Mouse (Mus musculus) limb, embryonic 15.5 days (tissue): ENCODE measurements around the gene Pitpnc1. TPM values are rescaled to one million over a fixed set of nuclear protein-coding genes. Genes with fewer than 3 reads are reported as not detected.

Experiments used
- ATAC-seq: fragments of 200-750 bp; cut with Nextera tagmentation; 2 replicates; pipeline ENCODE4 v1.8.0; 2017; ENCODE audit warnings: low read depth, moderate TSS enrichment; ENCODE audit not compliant: insufficient number of reproducible peaks, low FRiP score, low TSS enrichment
- H3K27ac ChIP-seq: fragments of 300-500 bp; sonication (generic); 2 replicates; pipeline ENCODE4 v1.5.1; 2015; ENCODE audit warnings: moderate library complexity, mild to moderate bottlenecking, inconsistent platforms
- H3K27me3 ChIP-seq: fragments of 300-500 bp; sonication (generic); 2 replicates; pipeline ENCODE4 v1.6.1; 2015; ENCODE audit warnings: inconsistent platforms
- H3K36me3 ChIP-seq: fragments of 300-500 bp; sonication (generic); 2 replicates; pipeline ENCODE4 v1.6.1; 2015; ENCODE audit warnings: inconsistent platforms
- H3K4me1 ChIP-seq: fragments of 300-500 bp; sonication (generic); 2 replicates; pipeline ENCODE4 v1.6.1; 2015; ENCODE audit warnings: inconsistent platforms
- H3K4me2 ChIP-seq: fragments of 300-500 bp; sonication (generic); 2 replicates; pipeline ENCODE4 v1.6.1; 2015; ENCODE audit warnings: mild to moderate bottlenecking, inconsistent platforms
- H3K4me3 ChIP-seq: fragments of 300-500 bp; sonication (generic); 2 replicates; pipeline ENCODE4 v1.5.1; 2015; ENCODE audit warnings: mild to moderate bottlenecking, inconsistent platforms
- H3K9ac ChIP-seq: fragments of 300-500 bp; sonication (generic); 2 replicates; pipeline ENCODE4 v1.6.1; 2015; ENCODE audit warnings: inconsistent platforms
- H3K9me3 ChIP-seq: fragments of 300-500 bp; sonication (generic); 2 replicates; pipeline ENCODE4 v1.6.1; 2016; ENCODE audit warnings: inconsistent platforms
- WGBS: fragments of 180-500 bp; shearing (Covaris S2); methylation state at CpG from one replicate; pipeline ENCODE4 v1.1.7; 2015; 5-methylcytosine and 5-hydroxymethylcytosine counted together
- polyA plus RNA-seq: library from polyadenylated mRNA; unstranded; fragments of >200 nt; fragmentation: Nextera tagmentation; extraction: Ambion mirVana; gene quantifications from 2 replicates; pipeline ENCODE4 v1.2.1, GENCODE M21; 2015

The Pitpnc1 gene
- polyA plus RNA-seq, 1 experiment from 2014 or later = 25.2 TPM

- H3K36me3 ChIP-seq = peaks cover 5% of the 10 kb centered on the region; the same call in 1 of the 2 replicates
- 1% methylated on average over 10 of the region's 10 CpGs for WGBS
- peaks cover 13% of the 10 kb centered on the region for H3K4me1 ChIP-seq
- no peaks in the 10 kb centered on the region for H3K27me3 ChIP-seq
- peak overlapping the region; percentile 67 for H3K4me2 ChIP-seq
- H3K27ac ChIP-seq = peak overlapping the region; percentile 83
- H3K9me3 ChIP-seq = no peaks in the 10 kb centered on the region
- ATAC-seq = no peak
- peak overlapping the region; percentile 96 for H3K4me3 ChIP-seq
- H3K9ac ChIP-seq = peak overlapping the region; percentile 95
Measured at GRCm38 (mm10) chr11:107479862-107480203, 9.3 kb upstream of the Pitpnc1 start.

- H3K4me2 ChIP-seq = peak within 1 kb of the TSS; percentile 67
- H3K27ac ChIP-seq = peak within 1 kb of the TSS; percentile 83
- peak within 1 kb of the TSS; percentile 96 for H3K4me3 ChIP-seq
- H3K9ac ChIP-seq = peak within 1 kb of the TSS; percentile 95
- peak; percentile 98 for ATAC-seq
- peaks cover under 1% of the 10 kb centered on the region; the same call in 1 of the 2 replicates for H3K36me3 ChIP-seq
- WGBS = under 1% methylated on average over 51 of the region's 51 CpGs
- no peaks in the 10 kb centered on the region for H3K27me3 ChIP-seq
- peaks cover 13% of the 10 kb centered on the region for H3K4me1 ChIP-seq
- no peaks in the 10 kb centered on the region for H3K9me3 ChIP-seq
Measured at GRCm38 (mm10) chr11:107479053-107479861, 8.8 kb upstream of the Pitpnc1 start, which contains the start of gene Psmd12. TSS of gene Psmd12 (plus strand) at chr11:107479484.

DNA sequence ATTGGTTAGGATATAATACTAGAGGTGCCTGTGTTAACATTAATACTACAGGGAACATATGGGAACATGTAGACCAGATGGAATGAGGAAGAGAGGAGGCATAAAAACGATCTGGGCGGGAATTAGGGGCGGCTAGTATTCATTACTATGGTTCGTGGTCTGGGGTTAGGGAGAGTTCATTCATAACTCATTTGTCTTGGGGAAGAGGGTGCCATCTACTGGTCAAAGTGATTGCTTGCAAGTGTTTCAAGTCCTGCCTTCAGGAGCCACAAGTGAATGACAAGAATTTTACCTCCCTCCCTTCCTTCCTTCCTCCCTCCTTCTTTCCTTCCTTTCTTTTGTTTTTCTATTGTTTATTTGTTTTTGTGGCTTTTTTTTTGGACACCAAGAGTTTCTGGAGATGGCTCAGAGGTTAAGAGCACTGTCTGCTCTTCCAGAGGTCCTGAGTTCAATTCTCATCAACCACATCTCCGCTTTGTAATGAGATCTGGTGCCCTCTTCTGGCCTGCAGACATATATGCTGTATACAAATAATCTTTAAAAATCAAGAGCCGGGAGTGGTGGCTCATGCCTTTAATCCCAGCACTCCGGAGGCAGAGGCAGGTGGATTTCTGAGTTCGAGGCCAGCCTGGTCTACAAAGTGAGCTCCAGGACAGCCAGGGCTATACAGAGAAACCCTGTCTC is 2.8 kb upstream of the Pitpnc1 start:
- Histone ChIP-seq H3K4me2 (no peak overlapping the region), H3K9me3 (no peaks in the 10 kb centered on the region), H3K4me3 (no peak overlapping the region), H3K9ac (no peak overlapping the region), H3K4me1 (peaks cover 16% of the 10 kb centered on the region), H3K27me3 (no peaks in the 10 kb centered on the region), H3K27ac (no peak overlapping the region), H3K36me3 (no peaks in the 10 kb centered on the region)
- WGBS = 25% methylated on average over 8 of the region's 8 CpGs
- no peak for ATAC-seq

DNA sequence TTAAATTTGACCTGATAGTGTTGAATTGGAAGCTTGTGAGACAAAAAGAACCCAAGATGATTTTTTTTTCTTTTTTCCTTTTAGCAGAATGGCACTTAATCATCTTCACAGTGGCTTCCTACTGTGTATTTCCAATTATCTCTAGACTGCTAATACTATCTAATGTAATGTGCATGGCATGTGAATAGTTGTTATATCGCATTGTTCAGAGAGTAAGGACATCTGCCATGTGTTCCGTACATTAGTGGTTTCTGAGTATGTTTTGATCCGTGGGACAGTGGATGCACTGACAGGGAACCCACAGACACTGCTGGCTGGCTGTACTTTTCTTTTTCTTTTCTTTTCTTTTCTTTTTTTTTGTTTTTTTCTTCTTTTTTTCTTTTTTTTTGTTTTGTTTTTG is 1.8 kb upstream of the Pitpnc1 start:
- H3K36me3 ChIP-seq = no peaks in the 10 kb centered on the region
- H3K4me2 ChIP-seq = no peak overlapping the region
- H3K4me1 ChIP-seq = peaks cover 21% of the 10 kb centered on the region
- H3K4me3 ChIP-seq = no peak overlapping the region
- WGBS = 73% methylated on average over 3 of the region's 3 CpGs
- H3K9me3 ChIP-seq = no peaks in the 10 kb centered on the region
- H3K27ac ChIP-seq = no peak overlapping the region
- H3K9ac ChIP-seq = no peak overlapping the region
- no peaks in the 10 kb centered on the region for H3K27me3 ChIP-seq
- ATAC-seq = no peak

- WGBS = 2% methylated on average over 11 of the region's 11 CpGs
- peaks cover 27% of the 10 kb centered on the region for H3K4me1 ChIP-seq
- no peaks in the 10 kb centered on the region for H3K36me3 ChIP-seq
Measured at GRCm38 (mm10) chr11:107471071-107471720, 697 bp upstream of the Pitpnc1 start.

GRCm38 (mm10) chr11:107469523-107470371 is 752 bp downstream of the Pitpnc1 start:
- WGBS = under 1% methylated on average over 59 of the region's 59 CpGs
- peak; percentile 16; the same call in 1 of the 2 replicates for ATAC-seq
- Histone ChIP-seq H3K9me3 (no peaks in the 10 kb centered on the region), H3K4me1 (peaks cover 27% of the 10 kb centered on the region), H3K4me3 (peak overlapping the region; percentile 82), H3K27me3 (no peaks in the 10 kb centered on the region), H3K27ac (peak overlapping the region; percentile 96), H3K36me3 (no peaks in the 10 kb centered on the region), H3K4me2 (peak overlapping the region; percentile 78), H3K9ac (peak overlapping the region; percentile 87)

More at GRCm38 (mm10) chr11:107471071-107471720, 697 bp upstream of the Pitpnc1 start:
- Histone ChIP-seq H3K4me2 (peak overlapping the region; percentile 78), H3K27ac (peak overlapping the region; percentile 96), H3K27me3 (no peaks in the 10 kb centered on the region), H3K4me3 (peak overlapping the region; percentile 82), H3K9me3 (no peaks in the 10 kb centered on the region), H3K9ac (peak overlapping the region; percentile 87; the same call in 1 of the 2 replicates)
- no peak for ATAC-seq

GRCm38 (mm10) chr11:107469031-107469522 is 1.4 kb downstream of the Pitpnc1 start:
- Histone ChIP-seq H3K27me3 (no peaks in the 10 kb centered on the region), H3K9ac (peak overlapping the region; percentile 87), H3K36me3 (no peaks in the 10 kb centered on the region), H3K9me3 (no peaks in the 10 kb centered on the region), H3K4me1 (peaks cover 27% of the 10 kb centered on the region), H3K27ac (peak overlapping the region; percentile 96), H3K4me2 (peak overlapping the region; percentile 78), H3K4me3 (peak overlapping the region; percentile 82)
- under 1% methylated on average over 37 of the region's 38 CpGs for WGBS
- ATAC-seq = peak; percentile 78

- H3K27ac ChIP-seq = peak overlapping the region; percentile 96
- peak overlapping the region; percentile 87; the same call in 1 of the 2 replicates for H3K9ac ChIP-seq
- no peaks in the 10 kb centered on the region for H3K9me3 ChIP-seq
- H3K36me3 ChIP-seq = no peaks in the 10 kb centered on the region
- H3K4me1 ChIP-seq = peaks cover 27% of the 10 kb centered on the region
- H3K4me3 ChIP-seq = peak overlapping the region; percentile 82
- H3K4me2 ChIP-seq = peak overlapping the region; percentile 78
- no peaks in the 10 kb centered on the region for H3K27me3 ChIP-seq
- 21% methylated on average over 16 of the region's 16 CpGs for WGBS
- no peak for ATAC-seq
Measured at GRCm38 (mm10) chr11:107468252-107469030, 2.1 kb downstream of the Pitpnc1 start.

GRCm38 (mm10) chr11:107466611-107467391 is 3.7 kb downstream of the Pitpnc1 start:
- ATAC-seq = no peak
- Histone ChIP-seq H3K36me3 (no peaks in the 10 kb centered on the region), H3K27me3 (no peaks in the 10 kb centered on the region), H3K4me2 (no peak overlapping the region), H3K4me1 (peaks cover 22% of the 10 kb centered on the region), H3K9me3 (no peaks in the 10 kb centered on the region), H3K9ac (no peak overlapping the region), H3K27ac (no peak overlapping the region), H3K4me3 (no peak overlapping the region)
- 75% methylated on average over 6 of the region's 6 CpGs for WGBS

GRCm38 (mm10) chr11:107465969-107466368 is 4.5 kb downstream of the Pitpnc1 start:
- Histone ChIP-seq H3K36me3 (no peaks in the 10 kb centered on the region), H3K4me1 (peaks cover 18% of the 10 kb centered on the region), H3K27ac (no peak overlapping the region), H3K4me3 (no peak overlapping the region), H3K9ac (no peak overlapping the region), H3K9me3 (no peaks in the 10 kb centered on the region), H3K4me2 (no peak overlapping the region), H3K27me3 (no peaks in the 10 kb centered on the region)
- no peak for ATAC-seq
- 44% methylated on average over 1 of the region's 1 CpGs for WGBS
